Mouse (Mus musculus) embryonic facial prominence, embryonic 11.5 days (tissue): ENCODE results near the gene Hnrnpab. TPM values are rescaled to one million over a fixed set of nuclear protein-coding genes. Genes with fewer than 3 reads are reported as not detected.

Experiments used
- polyA plus RNA-seq: library from polyadenylated mRNA; unstranded; fragments of >200 nt; fragmentation: Nextera tagmentation; extraction: Ambion mirVana; gene quantifications from 2 replicates; pipeline ENCODE4 v1.2.1, GENCODE M21; 2014

Hnrnpab gene
- polyA plus RNA-seq, 1 experiment from 2014 or later: 870 TPM

Other genes starting within 250 kb of the Hnrnpab start
- 8.7 and 10.2 TPM in 2 replicates for gene Phykpl, start 22.1 kb downstream of the Hnrnpab start, polyA plus RNA-seq
- gene Nhp2, start 12.9 kb upstream of the Hnrnpab start, polyA plus RNA-seq: 169 and 174 TPM in 2 replicates
- 36.0 and 39.0 TPM in 2 replicates for gene Rmnd5b, start 29.0 kb upstream of the Hnrnpab start, polyA plus RNA-seq
- gene N4bp3, start 44.0 kb upstream of the Hnrnpab start, polyA plus RNA-seq: 7.4 and 10.2 TPM in 2 replicates
- gene D930048N14Rik, start 44.1 kb upstream of the Hnrnpab start, polyA plus RNA-seq: 0.88 and 1.1 TPM in 2 replicates
- gene 0610009B22Rik, start 82.0 kb upstream of the Hnrnpab start, polyA plus RNA-seq: 100 and 107 TPM in 2 replicates
- gene Sec24a, start 156.8 kb upstream of the Hnrnpab start, polyA plus RNA-seq: 10.5 and 11.5 TPM in 2 replicates
- gene Sar1b, start 156.8 kb upstream of the Hnrnpab start, polyA plus RNA-seq: 104 and 108 TPM in 2 replicates